Mouse (Mus musculus) liver, embryonic 16.5 days (tissue): Measurements from ENCODE around the gene Rnf123. TPM values are rescaled to one million over a fixed set of nuclear protein-coding genes. Genes with fewer than 3 reads are reported as not detected.

Experiments
- ATAC-seq: fragments of 200-750 bp; cut with Nextera tagmentation; 2 replicates; pipeline ENCODE4 v1.8.0; 2017; ENCODE audit warnings: low read depth, mild to moderate bottlenecking, moderate number of reproducible peaks, moderate library complexity
- H3K27ac ChIP-seq: fragments of 300-500 bp; sonication (generic); 2 replicates; pipeline ENCODE4 v1.5.1; 2014; ENCODE audit warnings: mild to moderate bottlenecking, low read length
- H3K27me3 ChIP-seq: fragments of 300-500 bp; sonication (generic); 2 replicates; pipeline ENCODE4 v1.6.1; 2014; ENCODE audit warnings: low read depth, low read length, mixed read lengths; ENCODE audit not compliant: control insufficient read depth, insufficient read depth
- H3K36me3 ChIP-seq: fragments of 300-500 bp; sonication (generic); 2 replicates; pipeline ENCODE4 v1.6.1; 2014; ENCODE audit warnings: mild to moderate bottlenecking; ENCODE audit not compliant: control insufficient read depth, insufficient read depth
- H3K4me1 ChIP-seq: fragments of 300-500 bp; sonication (generic); 2 replicates; pipeline ENCODE4 v1.6.1; 2014; ENCODE audit warnings: low read depth, low read length, mixed read lengths; ENCODE audit not compliant: control insufficient read depth
- H3K4me2 ChIP-seq: fragments of 300-500 bp; sonication (generic); 2 replicates; pipeline ENCODE4 v1.6.1; 2014; ENCODE audit warnings: low read depth, low read length, mixed read lengths
- H3K4me3 ChIP-seq: fragments of 300-500 bp; sonication (generic); 2 replicates; pipeline ENCODE4 v1.5.1; 2014; ENCODE audit warnings: low read depth, mild to moderate bottlenecking, low read length
- H3K9ac ChIP-seq: fragments of 300-500 bp; sonication (generic); 2 replicates; pipeline ENCODE4 v1.6.1; 2014; ENCODE audit warnings: low read depth, low read length
- H3K9me3 ChIP-seq: fragments of 300-500 bp; sonication (generic); replicated peaks from 2 replicates; pipeline ENCODE4 v1.6.1; 2016; ENCODE audit warnings: low read length; ENCODE audit not compliant: control insufficient read depth
- WGBS: fragments of 180-500 bp; shearing (Covaris S2); extraction: QIAGEN DNeasy Blood & Tissue Kit; methylation state at CpG from one replicate; pipeline ENCODE4 v1.1.7; 2014; ENCODE audit not compliant: insufficient replicate concordance; 5-methylcytosine and 5-hydroxymethylcytosine counted together
- polyA plus RNA-seq: library from polyadenylated mRNA; unstranded; fragments of >200 nt; fragmentation: Nextera tagmentation; extraction: Ambion mirVana; gene quantifications from 2 replicates; pipeline ENCODE4 v1.2.1, GENCODE M21; 2015

The Rnf123 gene
- polyA plus RNA-seq, 1 experiment from 2014 or later, result 106 TPM

DNA sequence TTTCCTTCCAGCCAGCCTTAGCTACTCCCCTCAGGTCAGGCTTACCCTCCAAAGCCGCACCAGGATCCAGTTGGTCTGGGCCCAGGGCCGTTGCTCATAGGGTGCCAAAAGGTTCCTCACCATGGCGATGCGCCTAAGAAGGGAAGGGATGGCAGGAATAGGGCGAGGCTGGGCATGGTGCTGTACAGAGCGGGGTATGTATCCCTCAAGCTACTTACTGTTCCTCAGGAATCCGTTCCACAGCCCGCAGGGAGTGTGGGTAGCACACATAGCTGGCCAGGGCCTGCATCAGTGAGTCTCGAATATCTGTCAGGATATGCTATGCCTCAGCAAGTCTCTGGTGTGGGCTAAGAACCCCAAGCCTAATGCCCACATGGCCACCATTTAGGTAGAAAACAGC is 24.9 kb downstream of the Rnf123 start:
- Histone ChIP-seq H3K36me3 (peaks cover 99% of the 10 kb centered on the region), H3K4me3 (no peak overlapping the region), H3K9me3 (no peaks in the 10 kb centered on the region), H3K9ac (no peak overlapping the region), H3K27ac (no peak overlapping the region), H3K4me1 (peaks cover 4% of the 10 kb centered on the region), H3K27me3 (no peaks in the 10 kb centered on the region), H3K4me2 (no peak overlapping the region)
- 93% methylated on average over 9 of the region's 9 CpGs for whole genome bisulfite sequencing
- ATAC-seq, result no peak

DNA sequence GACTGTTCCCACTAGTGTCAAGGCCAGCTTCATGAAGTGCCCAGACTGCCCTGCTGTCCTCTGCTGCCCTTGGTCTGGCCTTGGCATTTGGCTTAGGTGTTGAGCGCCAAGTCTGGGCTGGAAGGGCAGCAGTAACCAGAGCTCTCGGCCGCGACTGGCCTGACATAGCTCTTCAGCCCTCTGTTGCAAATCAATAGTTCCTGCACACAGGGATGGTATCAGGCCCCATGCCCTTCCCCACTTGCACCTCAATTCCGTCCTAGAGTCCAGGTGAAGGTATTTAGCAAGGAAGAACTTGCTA is 25.9 kb downstream of the Rnf123 start:
- no peak for ATAC-seq

DNA sequence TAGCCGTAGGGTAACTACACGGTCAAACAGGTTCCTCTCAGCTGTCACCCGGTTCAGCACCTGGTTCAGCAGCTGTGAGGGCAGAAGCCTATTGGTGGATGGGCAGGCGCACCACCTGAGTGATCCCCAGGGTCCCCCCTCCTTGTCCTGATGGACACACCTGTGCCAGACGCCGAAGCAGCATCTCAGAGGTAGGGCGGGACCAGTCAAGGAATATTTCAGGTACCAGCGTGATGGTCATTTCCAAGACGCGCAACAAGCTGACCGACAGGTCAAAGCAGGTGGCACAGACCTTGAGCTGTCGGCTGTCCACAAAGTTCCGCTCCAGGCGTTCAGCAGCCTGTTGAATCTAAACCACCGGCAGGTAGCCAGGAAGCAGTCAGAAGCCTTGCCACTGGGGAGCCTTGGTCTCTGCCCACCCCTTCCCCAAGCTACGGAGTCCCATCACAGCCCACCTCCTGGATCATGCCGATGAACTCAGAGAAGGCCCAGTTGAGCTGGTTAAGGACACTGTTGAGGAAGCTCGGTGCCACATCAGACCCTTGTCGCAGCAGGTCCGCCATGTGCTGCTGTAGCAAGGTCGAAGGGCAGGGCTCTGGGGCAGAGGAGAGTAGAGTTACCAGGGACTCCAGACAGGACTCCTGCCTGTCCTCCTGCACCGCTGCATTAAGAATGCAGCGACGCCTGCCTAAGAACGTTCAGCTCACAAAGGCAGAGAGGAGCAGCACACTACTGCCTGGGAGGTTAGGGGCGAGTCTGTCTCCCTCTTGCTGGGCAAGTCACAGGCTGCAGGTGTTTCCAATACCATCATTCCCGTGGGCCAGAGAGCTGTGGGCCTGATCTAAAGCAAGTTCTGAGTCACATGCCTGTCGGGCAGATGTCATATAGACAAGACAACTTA is 26.5 kb downstream of the Rnf123 start:
- no peak for ATAC-seq
- no peak overlapping the region for H3K9ac ChIP-seq
- H3K27ac ChIP-seq, result no peak overlapping the region
- no peaks in the 10 kb centered on the region for H3K9me3 ChIP-seq
- no peak overlapping the region for H3K4me2 ChIP-seq
- H3K36me3 ChIP-seq, result peaks cover 86% of the 10 kb centered on the region
- WGBS, result 85% methylated on average over 28 of the region's 28 CpGs
- no peaks in the 10 kb centered on the region for H3K27me3 ChIP-seq
- H3K4me1 ChIP-seq, result peaks cover 10% of the 10 kb centered on the region
- H3K4me3 ChIP-seq, result no peak overlapping the region

More for the DNA sequence above, 25.9 kb downstream of the Rnf123 start:
- no peaks in the 10 kb centered on the region for H3K9me3 ChIP-seq
- no peaks in the 10 kb centered on the region for H3K27me3 ChIP-seq
- H3K36me3 ChIP-seq, result peaks cover 88% of the 10 kb centered on the region
- H3K27ac ChIP-seq, result no peak overlapping the region
- 83% methylated on average over 5 of the region's 5 CpGs for WGBS
- H3K4me3 ChIP-seq, result no peak overlapping the region
- H3K9ac ChIP-seq, result no peak overlapping the region
- peaks cover 10% of the 10 kb centered on the region for H3K4me1 ChIP-seq
- H3K4me2 ChIP-seq, result no peak overlapping the region

DNA sequence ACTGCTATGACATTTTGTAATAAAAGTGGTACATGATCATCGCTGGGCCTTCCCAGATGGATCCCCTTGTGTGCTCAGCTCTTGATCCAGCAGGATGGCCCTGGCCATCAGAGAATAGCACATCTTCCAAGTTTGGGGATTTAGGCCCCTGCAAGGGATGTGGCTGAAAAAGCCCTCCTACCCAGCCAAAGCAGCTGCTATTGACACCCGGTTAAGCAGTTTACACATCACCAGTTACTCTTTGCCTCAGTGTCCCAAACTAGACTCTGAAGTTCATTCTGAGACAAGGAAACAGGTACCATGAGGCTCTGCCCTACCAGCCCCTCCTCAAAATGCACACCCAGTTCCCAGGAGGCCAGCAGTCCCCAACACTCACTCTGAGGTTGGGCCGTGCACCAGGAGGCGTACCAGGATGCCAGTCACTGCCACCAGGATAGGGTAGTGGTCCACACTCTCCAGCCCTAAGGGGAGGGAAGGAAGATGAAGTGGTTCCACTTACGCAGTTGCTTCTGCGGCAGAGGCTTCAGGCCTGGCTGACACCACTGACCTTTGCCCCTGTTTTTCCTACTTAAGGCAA is 27.4 kb downstream of the Rnf123 start:
- Histone ChIP-seq H3K4me3 (no peak overlapping the region), H3K4me1 (peaks cover 10% of the 10 kb centered on the region), H3K9me3 (no peaks in the 10 kb centered on the region), H3K9ac (no peak overlapping the region), H3K36me3 (peaks cover 84% of the 10 kb centered on the region), H3K4me2 (no peak overlapping the region), H3K27ac (no peak overlapping the region), H3K27me3 (no peaks in the 10 kb centered on the region)
- ATAC-seq, result no peak
- WGBS, result 92% methylated on average over 6 of the region's 6 CpGs

DNA sequence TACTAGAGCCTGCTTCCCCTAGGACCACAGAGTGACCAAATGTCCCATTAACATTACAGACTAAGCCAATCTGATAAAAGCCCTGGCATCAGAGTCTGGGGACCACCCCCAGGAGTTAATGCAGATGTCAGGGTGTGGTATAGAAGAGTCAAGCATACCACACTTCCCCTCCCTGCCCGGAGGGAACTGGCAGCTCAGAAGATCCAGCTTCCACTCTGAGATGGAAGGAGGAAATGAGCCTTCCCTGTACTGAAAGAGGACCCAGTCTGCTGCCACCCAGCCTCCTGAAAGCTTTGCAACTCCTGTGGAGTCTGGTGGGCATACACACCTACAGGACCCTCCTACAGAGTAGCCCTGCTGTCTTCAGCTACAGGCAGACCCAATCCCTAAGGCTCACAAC is 28.1 kb downstream of the Rnf123 start:
- H3K9me3 ChIP-seq, result no peaks in the 10 kb centered on the region
- WGBS, result 24% methylated on average over 1 of the region's 1 CpGs
- no peak overlapping the region for H3K27ac ChIP-seq
- no peak overlapping the region for H3K4me2 ChIP-seq
- H3K9ac ChIP-seq, result no peak overlapping the region
- no peak overlapping the region for H3K4me3 ChIP-seq
- ATAC-seq, result no peak
- peaks cover 81% of the 10 kb centered on the region for H3K36me3 ChIP-seq
- peaks cover 16% of the 10 kb centered on the region for H3K4me1 ChIP-seq
- no peaks in the 10 kb centered on the region for H3K27me3 ChIP-seq

DNA sequence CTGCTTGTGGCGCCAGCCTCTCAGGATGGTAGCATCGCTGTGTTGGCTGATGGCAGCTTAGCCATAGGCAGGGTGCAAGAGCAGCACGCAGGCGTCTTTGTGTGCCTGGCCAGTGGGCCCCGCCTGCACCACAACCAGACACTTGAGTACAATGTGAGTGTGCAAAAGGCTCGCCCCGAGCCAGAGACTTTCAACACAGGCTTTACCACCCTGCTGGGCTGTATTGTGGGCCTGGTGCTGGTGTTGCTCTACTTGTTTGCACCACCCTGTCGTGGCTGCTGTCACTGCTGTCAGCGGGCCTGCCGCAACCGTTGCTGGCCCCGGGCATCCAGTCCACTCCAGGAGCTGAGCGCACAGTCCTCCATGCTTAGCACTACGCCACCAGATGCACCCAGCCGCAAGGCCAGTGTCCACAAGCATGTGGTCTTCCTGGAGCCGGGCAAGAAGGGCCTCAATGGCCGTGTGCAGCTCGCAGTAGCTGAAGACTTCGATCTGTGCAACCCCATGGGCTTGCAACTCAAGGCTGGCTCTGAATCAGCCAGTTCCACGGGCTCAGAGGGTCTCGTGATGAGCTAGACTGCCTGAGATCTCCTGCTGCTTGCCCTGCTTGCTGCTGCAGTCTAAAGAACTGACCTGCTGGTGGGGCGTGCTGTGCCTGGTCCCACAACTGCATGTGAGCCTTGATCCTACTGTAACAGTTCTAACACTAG is 28.7 kb downstream of the Rnf123 start:
- Histone ChIP-seq H3K27ac (no peak overlapping the region), H3K4me2 (no peak overlapping the region), H3K36me3 (peaks cover 75% of the 10 kb centered on the region), H3K4me3 (no peak overlapping the region), H3K9ac (no peak overlapping the region), H3K27me3 (no peaks in the 10 kb centered on the region), H3K9me3 (no peaks in the 10 kb centered on the region), H3K4me1 (peaks cover 22% of the 10 kb centered on the region)
- no peak for ATAC-seq
- WGBS, result 92% methylated on average over 22 of the region's 22 CpGs

DNA sequence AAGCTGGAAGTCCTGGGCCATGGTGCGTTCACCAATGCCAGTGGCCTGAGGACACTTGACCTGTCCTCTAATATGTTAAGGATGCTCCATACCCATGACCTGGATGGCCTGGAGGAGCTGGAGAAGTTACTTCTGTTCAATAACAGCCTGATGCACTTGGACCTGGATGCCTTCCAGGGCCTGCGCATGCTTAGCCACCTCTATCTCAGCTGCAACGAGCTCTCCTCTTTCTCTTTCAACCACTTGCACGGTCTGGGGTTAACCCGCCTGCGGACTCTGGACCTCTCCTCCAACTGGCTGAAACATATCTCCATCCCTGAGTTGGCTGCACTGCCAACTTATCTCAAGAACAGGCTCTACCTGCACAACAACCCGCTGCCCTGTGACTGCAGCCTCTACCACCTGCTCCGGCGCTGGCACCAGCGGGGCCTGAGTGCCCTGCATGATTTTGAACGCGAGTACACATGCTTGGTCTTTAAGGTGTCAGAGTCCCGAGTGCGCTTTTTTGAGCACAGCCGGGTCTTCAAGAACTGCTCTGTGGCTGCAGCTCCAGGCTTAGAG is 29.4 kb downstream of the Rnf123 start:
- Histone ChIP-seq H3K4me3 (no peak overlapping the region), H3K27me3 (no peaks in the 10 kb centered on the region), H3K4me1 (peaks cover 23% of the 10 kb centered on the region), H3K4me2 (no peak overlapping the region), H3K36me3 (peaks cover 68% of the 10 kb centered on the region), H3K9ac (no peak overlapping the region), H3K9me3 (no peaks in the 10 kb centered on the region), H3K27ac (no peak overlapping the region; the same call in 1 of the 2 replicates)
- WGBS, result 88% methylated on average over 15 of the region's 15 CpGs
- no peak for ATAC-seq

DNA sequence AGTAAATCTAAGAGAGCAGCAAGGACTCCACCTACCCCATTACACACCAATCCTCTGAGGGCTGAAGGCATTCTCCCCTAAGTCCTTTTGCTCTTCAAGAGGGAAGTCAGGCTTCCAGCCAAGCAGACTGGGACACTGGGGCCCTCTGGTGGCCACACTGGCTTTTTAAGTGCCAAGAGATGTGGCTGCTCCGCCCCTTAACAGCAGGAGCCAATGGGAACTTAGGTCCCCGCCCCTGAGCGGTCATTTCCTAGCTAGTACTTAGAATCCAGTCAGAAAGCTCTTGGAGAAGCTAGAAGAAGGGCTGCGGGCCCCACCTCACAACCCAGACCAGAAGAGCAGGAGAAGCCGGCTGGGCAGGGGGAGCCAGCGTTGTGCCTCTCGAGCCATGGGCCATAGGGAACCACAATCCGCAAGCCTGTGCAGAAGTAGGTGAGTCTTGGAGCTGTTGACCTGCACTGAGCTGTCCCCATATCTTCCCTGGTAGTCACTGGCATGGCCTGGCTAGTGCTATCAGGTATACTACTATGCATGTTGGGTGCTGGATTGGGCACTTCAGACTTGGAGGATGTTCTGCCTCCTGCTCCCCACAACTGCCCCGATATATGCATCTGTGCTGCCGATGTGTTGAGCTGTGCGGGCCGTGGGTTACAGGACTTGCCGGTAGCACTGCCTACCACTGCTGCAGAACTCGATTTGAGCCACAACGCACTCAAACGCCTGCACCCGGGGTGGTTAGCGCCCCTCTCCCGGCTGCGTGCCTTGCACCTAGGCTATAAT is 30.1 kb downstream of the Rnf123 start, which contains the start of gene Amigo3:
Gene Amigo3, plus strand, starts transcription at position 275 of the 780 bp plus-strand sequence.
- H3K27ac ChIP-seq, result peak within 1 kb of the TSS; percentile 33; the same call in 1 of the 2 replicates
- H3K27me3 ChIP-seq, result no peaks in the 10 kb centered on the region
- no peaks in the 10 kb centered on the region for H3K9me3 ChIP-seq
- peaks cover 30% of the 10 kb centered on the region for H3K4me1 ChIP-seq
- no peak within 1 kb of the TSS for H3K9ac ChIP-seq
- peak within 1 kb of the TSS; percentile 44 for H3K4me2 ChIP-seq
- ATAC-seq, result peak; percentile 28
- H3K4me3 ChIP-seq, result no peak within 1 kb of the TSS
- 50% methylated on average over 20 of the region's 20 CpGs for WGBS
- H3K36me3 ChIP-seq, result peaks cover 61% of the 10 kb centered on the region
